Mouse (Mus musculus): ENCODE measurements around the gene Lif.

- TF ChIP-seq E2F4 (IDR thresholded peaks at IDR 0.05; ENCODE audit: borderline replicate concordance, low read depth, low read length) (no peak), MAX (IDR thresholded peaks at IDR 0.05; ENCODE audit: low read length) (no peak), POLR2A (IDR thresholded peaks at IDR 0.05; ENCODE audit: control insufficient read depth in 1 of 2, insufficient read depth in 1 of 2, low read depth in 1 of 2, low read length in 2 of 2, poor library complexity in 1 of 2) (no peak), USF1 (IDR thresholded peaks at IDR 0.05; ENCODE audit: low read depth, low read length) (no peak), CTCF (IDR thresholded peaks at IDR 0.05 in 2 of 3, conservative IDR thresholded peaks at IDR 0.05 in 1 of 3; ENCODE audit: control insufficient read depth in 1 of 3, insufficient read depth in 1 of 3, low read depth in 2 of 3, low read length in 3 of 3, poor library complexity in 1 of 3, severe bottlenecking in 1 of 3) (no peak), BHLHE40 (IDR thresholded peaks at IDR 0.05; ENCODE audit: borderline replicate concordance, low read depth, low read length) (no peak), TAL1 (IDR thresholded peaks at IDR 0.05; ENCODE audit: low read length) (no peak)
These were observed 36.1 kb downstream of the Lif start for GRCm38 (mm10) chr11:4293481-4293880.

All from MEL (cell line).